Mouse (Mus musculus) liver, embryonic 11.5 days (tissue): ENCODE data around the gene Gipc2. TPM values are rescaled to one million over a fixed set of nuclear protein-coding genes. Genes with fewer than 3 reads are reported as not detected.
A peak's percentile ranks its signal among the peaks of the same experiment; 100 is the strongest.
"Not testable (repeated sequence)": the region's sequence is repeated elsewhere in the genome, so short reads cannot be mapped to it uniquely, and the experiment has no call there.

Experiments used
- ATAC-seq: fragments of 200-750 bp; cut with Nextera tagmentation; replicated peaks from 2 replicates; pipeline ENCODE4 v1.8.0; 2017; ENCODE audit warnings: moderate number of reproducible peaks, mild to moderate bottlenecking, moderate TSS enrichment, moderate library complexity; ENCODE audit not compliant: low FRiP score
- DNase-seq: peaks from one replicate; pipeline ENCODE4 v3.0.0-alpha.2; 2017; ENCODE audit warnings: low spot score
- H3K27ac ChIP-seq: fragments of 300-500 bp; sonication (generic); 2 replicates; pipeline ENCODE4 v1.5.1; 2014; ENCODE audit warnings: mild to moderate bottlenecking, low read depth, low read length, control low read depth
- H3K27me3 ChIP-seq: fragments of 300-500 bp; sonication (generic); replicated peaks from 2 replicates; pipeline ENCODE4 v1.6.1; 2014; ENCODE audit warnings: low read length, mixed read lengths; ENCODE audit not compliant: control insufficient read depth, insufficient read depth
- H3K36me3 ChIP-seq: fragments of 300-500 bp; sonication (generic); 2 replicates; pipeline ENCODE4 v1.6.1; 2014; ENCODE audit warnings: mild to moderate bottlenecking, low read length, moderate library complexity, mixed read lengths; ENCODE audit not compliant: control insufficient read depth, insufficient read depth
- H3K4me1 ChIP-seq: fragments of 300-500 bp; sonication (generic); replicated peaks from 2 replicates; pipeline ENCODE4 v1.6.1; 2014; ENCODE audit warnings: low read length, mixed read lengths; ENCODE audit not compliant: control insufficient read depth, insufficient read depth
- H3K4me2 ChIP-seq: fragments of 300-500 bp; sonication (generic); 2 replicates; pipeline ENCODE4 v1.6.1; 2014; ENCODE audit warnings: mild to moderate bottlenecking, control low read depth, moderate library complexity
- H3K4me3 ChIP-seq: fragments of 300-500 bp; sonication (generic); 2 replicates; pipeline ENCODE4 v1.5.1; 2014; ENCODE audit warnings: low read depth, low read length, control low read depth
- H3K9ac ChIP-seq: fragments of 300-500 bp; sonication (generic); 2 replicates; pipeline ENCODE4 v1.6.1; 2014; ENCODE audit warnings: low read depth, low read length, control low read depth
- H3K9me3 ChIP-seq: fragments of 300-500 bp; sonication (generic); 2 replicates; pipeline ENCODE4 v1.6.1; 2016; ENCODE audit warnings: low read length, inconsistent platforms, mixed read lengths; ENCODE audit not compliant: control insufficient read depth
- WGBS: fragments of 180-500 bp; shearing (Covaris S2); extraction: QIAGEN DNeasy Blood & Tissue Kit; methylation state at CpG from one replicate; pipeline ENCODE4 v1.1.7; 2014; 5-methylcytosine and 5-hydroxymethylcytosine counted together
- polyA plus RNA-seq: library from polyadenylated mRNA; unstranded; fragments of >200 nt; fragmentation: Nextera tagmentation; extraction: Ambion mirVana; gene quantifications from 2 replicates; pipeline ENCODE4 v1.2.1, GENCODE M21; 2014

Gipc2 gene
- polyA plus RNA-seq, 1 experiment from 2014 or later = 12.1 TPM

DNA sequence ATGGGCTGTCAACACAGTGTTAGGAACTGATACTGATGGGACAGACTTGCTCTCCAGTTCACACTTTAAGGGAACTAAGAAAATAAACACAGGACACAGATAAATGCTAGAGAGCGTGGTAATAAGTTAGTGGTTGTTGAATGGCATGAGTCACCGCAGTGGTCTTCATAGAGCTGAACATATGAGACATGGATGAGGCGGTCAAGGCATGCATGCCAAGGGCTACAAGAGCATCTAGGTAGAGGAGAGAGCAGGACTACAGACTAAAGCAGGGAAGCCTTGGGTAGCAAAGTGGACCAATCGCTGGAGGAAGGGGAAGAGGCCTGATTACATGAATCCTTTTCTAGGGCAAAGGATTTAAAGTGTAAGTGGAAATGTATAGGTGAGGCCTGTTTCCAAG is 41.1 kb upstream of the Gipc2 start:
- Histone ChIP-seq H3K36me3 (0 out of 2 replicates have a peak, but pooled peaks cover 4% of the 10 kb centered on the region), H3K27me3 (no peaks in the 10 kb centered on the region), H3K4me2 (no peak overlapping the region), H3K4me1 (peaks cover 21% of the 10 kb centered on the region), H3K9ac (no peak overlapping the region), H3K27ac (no peak overlapping the region), H3K9me3 (no peaks in the 10 kb centered on the region), H3K4me3 (no peak overlapping the region)
- DNase-seq (no peak), ATAC-seq (no peak)
- WGBS = 92% methylated on average over 4 of the region's 4 CpGs

DNA sequence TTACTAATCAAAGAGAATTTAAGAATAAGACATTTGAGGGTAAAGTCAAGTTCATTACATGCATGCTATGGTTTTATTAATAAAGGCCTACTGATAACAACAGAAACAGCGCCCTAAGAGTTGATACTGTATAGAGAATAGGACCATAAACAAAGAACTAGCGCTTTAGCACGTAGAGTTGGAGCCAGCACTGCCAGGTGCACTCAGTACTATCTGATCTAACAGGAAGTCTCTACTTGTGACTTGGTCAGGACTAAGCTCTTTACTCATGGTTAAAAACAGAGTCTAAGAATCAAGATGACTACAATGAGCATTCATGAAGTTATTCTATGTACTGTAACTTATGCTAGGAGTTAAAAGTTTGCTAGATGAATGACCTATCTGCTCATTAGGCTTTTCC is 38.5 kb upstream of the Gipc2 start:
- no peak for DNase-seq
- Histone ChIP-seq H3K27me3 (no peaks in the 10 kb centered on the region), H3K4me2 (no peak overlapping the region), H3K27ac (no peak overlapping the region), H3K4me3 (no peak overlapping the region), H3K9ac (no peak overlapping the region), H3K4me1 (peaks cover 16% of the 10 kb centered on the region), H3K9me3 (no peaks in the 10 kb centered on the region), H3K36me3 (0 out of 2 replicates have a peak, but pooled peaks cover 4% of the 10 kb centered on the region)
- 69% methylated on average over 3 of the region's 3 CpGs for WGBS
- ATAC-seq = no peak

DNA sequence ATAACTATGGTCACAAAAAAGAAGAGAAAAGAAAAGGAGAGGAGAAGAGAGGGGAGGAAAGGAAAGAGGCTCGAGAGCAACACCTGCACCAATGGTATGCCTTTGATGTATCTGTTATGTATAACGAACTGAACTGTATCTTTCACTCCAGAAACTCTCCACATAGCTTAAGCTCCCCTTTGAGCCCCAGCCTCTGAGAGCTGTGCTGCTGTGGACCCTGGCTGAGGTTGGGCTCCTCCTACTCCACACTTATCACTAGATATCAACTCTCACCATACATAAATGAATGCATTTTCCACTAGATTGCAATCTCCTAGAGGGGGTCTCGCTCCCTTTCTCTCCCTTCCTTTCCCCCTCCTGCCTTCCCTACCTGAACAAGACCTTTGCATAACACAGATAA is 38.0 kb upstream of the Gipc2 start:
- WGBS = 55% methylated on average over 3 of the region's 3 CpGs
- ATAC-seq = peak; percentile 17; the same call in 1 of the 2 replicates
- no peak for DNase-seq
- H3K4me3 ChIP-seq = no peak overlapping the region
- H3K27ac ChIP-seq = no peak overlapping the region
- no peak overlapping the region for H3K4me2 ChIP-seq
- H3K4me1 ChIP-seq = peaks cover 14% of the 10 kb centered on the region
- 0 out of 2 replicates have a peak, but pooled peaks cover 4% of the 10 kb centered on the region for H3K36me3 ChIP-seq
- H3K9me3 ChIP-seq = no peaks in the 10 kb centered on the region
- no peak overlapping the region for H3K9ac ChIP-seq
- no peaks in the 10 kb centered on the region for H3K27me3 ChIP-seq

DNA sequence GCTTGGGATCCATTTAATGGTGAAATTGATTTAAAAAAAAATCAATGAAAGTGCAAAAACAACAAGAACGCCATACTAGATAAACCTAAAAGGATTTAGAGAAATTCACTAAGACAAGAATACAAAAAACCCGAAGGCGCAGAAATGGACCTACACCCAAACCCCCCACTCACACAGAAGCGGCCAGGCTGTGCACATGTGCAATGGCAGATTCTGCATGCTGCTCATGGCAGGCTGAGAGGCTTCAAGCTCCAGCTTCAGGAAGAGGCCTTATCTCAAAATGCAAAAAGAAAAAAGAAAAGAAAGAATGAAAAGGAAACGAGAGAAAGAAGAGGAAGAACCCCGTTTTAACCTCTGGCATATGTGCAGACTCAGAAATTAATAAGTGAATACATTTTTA is 37.4 kb upstream of the Gipc2 start:
- no peak overlapping the region for H3K9ac ChIP-seq
- DNase-seq (no peak), ATAC-seq (no peak)
- no peaks in the 10 kb centered on the region for H3K9me3 ChIP-seq
- WGBS = 83% methylated on average over 6 of the region's 6 CpGs
- no peaks in the 10 kb centered on the region for H3K27me3 ChIP-seq
- H3K4me2 ChIP-seq = no peak overlapping the region
- H3K27ac ChIP-seq = no peak overlapping the region
- no peak overlapping the region for H3K4me3 ChIP-seq
- 0 out of 2 replicates have a peak, but pooled peaks cover 4% of the 10 kb centered on the region for H3K36me3 ChIP-seq
- peaks cover 10% of the 10 kb centered on the region for H3K4me1 ChIP-seq

DNA sequence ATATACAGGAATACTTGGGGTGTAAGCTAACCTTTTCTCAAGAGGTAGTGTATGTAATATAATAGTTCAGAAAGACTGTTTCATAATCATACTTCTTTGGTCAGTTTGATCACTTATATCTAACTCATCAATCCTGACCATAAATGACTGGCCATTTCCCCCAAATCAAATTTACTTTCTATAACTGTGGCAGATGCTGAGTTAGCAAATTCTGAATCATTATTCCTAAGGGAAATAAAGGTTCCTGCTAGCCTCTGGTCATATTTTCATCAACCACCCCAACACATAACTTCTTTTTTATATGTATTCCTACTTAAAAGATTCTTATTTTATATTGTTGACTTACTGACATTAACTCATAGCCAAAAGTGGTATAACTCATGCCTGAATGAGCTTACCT is 36.9 kb upstream of the Gipc2 start:
- H3K4me1 ChIP-seq = peaks cover 8% of the 10 kb centered on the region; the same call in 1 of the 2 replicates
- H3K27ac ChIP-seq = no peak overlapping the region
- DNase-seq (no peak), ATAC-seq (no peak)
- no peak overlapping the region for H3K4me2 ChIP-seq
- H3K9ac ChIP-seq = no peak overlapping the region
- H3K36me3 ChIP-seq = 0 out of 2 replicates have a peak, but pooled peaks cover 2% of the 10 kb centered on the region
- H3K4me3 ChIP-seq = no peak overlapping the region
- no peaks in the 10 kb centered on the region for H3K9me3 ChIP-seq
- H3K27me3 ChIP-seq = no peaks in the 10 kb centered on the region

DNA sequence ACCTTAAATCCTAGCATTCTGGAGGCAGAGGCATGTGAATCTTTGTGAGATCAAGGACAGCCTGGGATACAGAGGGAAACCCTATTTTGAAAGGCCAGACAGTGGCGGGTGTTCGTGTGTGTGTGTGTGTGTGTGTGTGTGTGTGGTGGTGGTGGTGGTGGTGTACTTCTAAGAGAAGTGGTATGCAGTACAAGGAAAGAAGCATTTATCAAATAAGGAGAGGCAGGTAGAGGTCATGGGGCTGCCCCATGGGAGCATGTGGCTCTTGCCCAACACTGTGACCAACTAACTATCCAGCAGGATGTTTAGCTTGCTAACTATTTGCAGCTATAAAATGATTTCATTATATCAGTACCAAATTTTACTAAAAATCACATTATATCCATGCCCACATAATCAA is 35.6 kb upstream of the Gipc2 start:
- Histone ChIP-seq H3K4me1 (peaks cover 11% of the 10 kb centered on the region), H3K9ac (no peak overlapping the region), H3K27ac (no peak overlapping the region), H3K4me3 (no peak overlapping the region), H3K27me3 (no peaks in the 10 kb centered on the region), H3K9me3 (no peaks in the 10 kb centered on the region), H3K4me2 (no peak overlapping the region), H3K36me3 (no peaks in the 10 kb centered on the region)
- WGBS = 73% methylated on average over 2 of the region's 2 CpGs
- DNase-seq = no peak
- no peak for ATAC-seq

DNA sequence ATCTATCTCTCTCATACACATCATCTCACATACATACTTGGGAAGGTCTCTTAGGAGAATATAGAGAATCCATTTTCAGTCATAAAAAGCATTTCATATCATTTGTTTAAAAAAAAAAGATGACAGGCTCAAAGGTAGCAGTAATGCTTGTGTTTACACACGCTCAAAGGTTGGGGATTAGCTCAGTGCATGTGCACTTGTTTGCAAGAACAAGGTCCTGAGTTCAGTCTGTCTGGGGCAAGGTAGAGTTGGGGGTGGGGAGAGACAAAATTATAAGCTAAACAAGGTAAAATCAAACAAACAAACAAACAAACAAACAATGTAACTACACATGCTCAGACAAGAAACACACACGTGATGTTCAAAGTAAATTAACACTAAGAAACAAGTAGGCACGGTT is 35.2 kb upstream of the Gipc2 start:
- H3K4me3 ChIP-seq = no peak overlapping the region
- no peaks in the 10 kb centered on the region for H3K36me3 ChIP-seq
- H3K4me1 ChIP-seq = peaks cover 11% of the 10 kb centered on the region
- H3K9ac ChIP-seq = no peak overlapping the region
- H3K27ac ChIP-seq = no peak overlapping the region
- no peaks in the 10 kb centered on the region for H3K9me3 ChIP-seq
- DNase-seq (no peak), ATAC-seq (no peak)
- WGBS = 88% methylated on average over 3 of the region's 3 CpGs
- no peak overlapping the region for H3K4me2 ChIP-seq
- H3K27me3 ChIP-seq = no peaks in the 10 kb centered on the region

DNA sequence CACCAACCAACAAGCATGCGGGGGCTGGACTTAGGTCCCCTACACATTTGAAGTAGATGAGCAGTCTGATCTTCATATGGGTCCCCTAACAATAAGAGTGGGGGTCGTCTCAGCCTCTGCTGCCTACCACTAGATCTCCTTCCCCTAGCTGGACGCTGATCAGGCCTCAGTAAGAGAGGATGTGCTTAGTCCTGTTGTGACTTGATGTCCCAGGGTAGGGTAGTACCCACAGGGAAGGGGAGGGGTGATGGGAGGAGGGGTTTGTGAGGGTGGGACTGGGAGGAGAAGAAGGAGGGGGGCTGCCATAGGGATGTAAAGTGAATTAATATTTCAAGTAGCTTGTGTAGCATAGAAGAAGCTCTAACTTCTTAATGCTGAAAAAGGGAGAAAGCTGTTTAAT is 33.1 kb upstream of the Gipc2 start:
- Histone ChIP-seq H3K4me1 (peaks cover 10% of the 10 kb centered on the region), H3K9me3 (no peaks in the 10 kb centered on the region), H3K27ac (no peak overlapping the region), H3K4me3 (no peak overlapping the region), H3K27me3 (no peaks in the 10 kb centered on the region), H3K4me2 (no peak overlapping the region), H3K36me3 (no peaks in the 10 kb centered on the region), H3K9ac (no peak overlapping the region)
- 68% methylated on average over 3 of the region's 3 CpGs for WGBS
- ATAC-seq = no peak
- DNase-seq = no peak

DNA sequence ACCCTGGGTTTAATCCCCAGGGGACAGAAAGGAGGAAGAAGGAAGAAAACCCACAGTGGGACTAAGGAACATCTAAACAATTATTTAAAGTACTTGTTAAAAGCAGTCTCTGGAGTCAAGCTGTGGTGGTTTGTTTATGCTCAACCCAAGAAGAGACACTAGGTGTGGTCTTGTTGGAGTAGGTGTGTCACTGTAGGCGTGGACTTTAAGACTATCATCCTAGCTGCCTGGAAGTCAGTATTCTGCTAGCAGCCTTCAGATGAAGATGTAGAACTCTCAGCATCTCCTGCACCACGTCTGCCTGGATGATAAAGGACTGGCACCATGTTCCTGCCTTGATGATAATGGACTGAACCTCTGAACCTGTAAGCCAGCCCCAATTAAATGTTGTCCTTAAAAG is 31.2 kb upstream of the Gipc2 start:
- H3K4me2 ChIP-seq, H3K27me3 ChIP-seq, H3K36me3 ChIP-seq, H3K4me3 ChIP-seq, H3K9ac ChIP-seq, H3K9me3 ChIP-seq, DNase-seq, H3K4me1 ChIP-seq: not testable (repeated sequence)
- peak; percentile 64 for ATAC-seq
- peak overlapping the region; percentile 38 for H3K27ac ChIP-seq
- 14% methylated on average over 2 of the region's 2 CpGs for WGBS
